Mouse (Mus musculus) C2C12 (cell line): ENCODE measurements around the gene B3glct. TPM values are rescaled to one million over a fixed set of nuclear protein-coding genes. Genes with fewer than 3 reads are reported as not detected.

Experiments used
- H3K27me3 ChIP-seq: one replicate; pipeline ENCODE4 v1.6.1; 2011; ENCODE audit not compliant: control insufficient read depth, insufficient read depth, insufficient read length
- H3K36me3 ChIP-seq: one replicate; pipeline ENCODE4 v1.6.1; 2011; ENCODE audit not compliant: control insufficient read depth, insufficient read depth
- H3K4me3 ChIP-seq: one replicate; pipeline ENCODE4 v1.5.1; 2011; ENCODE audit warnings: mild to moderate bottlenecking, control low read depth; ENCODE audit not compliant: poor library complexity, insufficient read depth, severe bottlenecking
- H3K79me2 ChIP-seq: one replicate; pipeline ENCODE4 v1.6.1; 2011; ENCODE audit not compliant: control insufficient read depth, insufficient read depth
- H3K79me3 ChIP-seq: one replicate; pipeline ENCODE4 v1.6.1; 2011; ENCODE audit warnings: low read depth, control low read depth
- H3ac ChIP-seq: one replicate; pipeline ENCODE3; 2011; ENCODE audit warnings: low read depth; ENCODE audit not compliant: control insufficient read depth, insufficient read length
- CEBPB ChIP-seq: IDR thresholded peaks from one replicate; pipeline ENCODE4 v1.6.1; 2011; ENCODE audit warnings: low read depth, mild to moderate bottlenecking, control low read depth, moderate library complexity
- CTCF ChIP-seq: IDR thresholded peaks from one replicate; pipeline ENCODE4 v1.5.1; 2011; ENCODE audit not compliant: control insufficient read depth, insufficient read depth, insufficient read length
- FOSL1 ChIP-seq: IDR thresholded peaks from one replicate; pipeline ENCODE4 v1.8.0; 2011; ENCODE audit warnings: mild to moderate bottlenecking, low read length; ENCODE audit not compliant: poor library complexity, insufficient read depth, severe bottlenecking
- MAX ChIP-seq: IDR thresholded peaks from one replicate; pipeline ENCODE4 v1.6.1; 2011; ENCODE audit warnings: mild to moderate bottlenecking, control low read depth
- MYOD1 ChIP-seq: IDR thresholded peaks from one replicate; pipeline ENCODE4 v1.6.1; 2011; ENCODE audit warnings: low read depth; ENCODE audit not compliant: control insufficient read depth, insufficient read length
- MYOG ChIP-seq: IDR thresholded peaks from one replicate; pipeline ENCODE4 v1.6.1; 2011; ENCODE audit not compliant: control insufficient read depth, insufficient read length; ENCODE audit errors: extremely low read depth
- USF1 ChIP-seq: IDR thresholded peaks from one replicate; pipeline ENCODE4 v1.6.1; 2011; ENCODE audit warnings: low read depth, mild to moderate bottlenecking, control low read depth, moderate library complexity
- polyA plus RNA-seq: library from polyadenylated mRNA; unstranded; fragments of >200 nt; fragmentation: generic; extraction: Trizol; gene quantifications from one replicate; pipeline ENCODE4 v1.2.1, GENCODE M21; 2012; ENCODE audit warnings: missing spikeins

The B3glct gene
- polyA plus RNA-seq, 1 experiment, result 4.6 TPM

- Histone ChIP-seq H3K79me3 (no peaks in the 10 kb centered on the region), H3K36me3 (no peaks in the 10 kb centered on the region), H3K4me3 (no peak overlapping the region), H3ac (no peak overlapping the region), H3K79me2 (no peaks in the 10 kb centered on the region), H3K27me3 (no peaks in the 10 kb centered on the region)
- no peak for TF ChIP-seq USF1
- no peak for TF ChIP-seq FOSL1
- no peak for TF ChIP-seq CEBPB
- TF ChIP-seq MYOG, result no peak
- TF ChIP-seq MAX, result no peak
- no peak for TF ChIP-seq MYOD1
- no peak for TF ChIP-seq CTCF
These were observed 18.6 kb upstream of the B3glct start for GRCm38 (mm10) chr5:149659414-149659780.

GRCm38 (mm10) chr5:149661428-149661827, 16.6 kb upstream of the B3glct start:
- H3K79me3 ChIP-seq, result no peaks in the 10 kb centered on the region
- TF ChIP-seq MYOD1 (no peak), FOSL1 (no peak), MAX (no peak), CEBPB (no peak), USF1 (no peak), CTCF (no peak), MYOG (no peak)
- no peaks in the 10 kb centered on the region for H3K36me3 ChIP-seq
- H3ac ChIP-seq, result no peak overlapping the region
- no peaks in the 10 kb centered on the region for H3K79me2 ChIP-seq
- no peak overlapping the region for H3K4me3 ChIP-seq
- no peaks in the 10 kb centered on the region for H3K27me3 ChIP-seq

GRCm38 (mm10) chr5:149662980-149663379, 15.1 kb upstream of the B3glct start:
- Histone ChIP-seq H3K27me3 (no peaks in the 10 kb centered on the region), H3K79me2 (no peaks in the 10 kb centered on the region), H3K4me3 (no peak overlapping the region), H3ac (no peak overlapping the region), H3K36me3 (no peaks in the 10 kb centered on the region), H3K79me3 (no peaks in the 10 kb centered on the region)
- no peak for TF ChIP-seq CTCF
- no peak for TF ChIP-seq MAX
- TF ChIP-seq MYOD1, result no peak
- TF ChIP-seq CEBPB, result no peak
- no peak for TF ChIP-seq FOSL1
- TF ChIP-seq USF1, result no peak
- TF ChIP-seq MYOG, result no peak

GRCm38 (mm10) chr5:149663417-149663816, 14.6 kb upstream of the B3glct start:
- Histone ChIP-seq H3ac (no peak overlapping the region), H3K36me3 (no peaks in the 10 kb centered on the region), H3K79me3 (no peaks in the 10 kb centered on the region), H3K27me3 (no peaks in the 10 kb centered on the region), H3K4me3 (no peak overlapping the region), H3K79me2 (no peaks in the 10 kb centered on the region)
- no peak for TF ChIP-seq CEBPB

GRCm38 (mm10) chr5:149677196-149677595, 834 bp upstream of the B3glct start:
- TF ChIP-seq MYOD1 (no peak), CEBPB (no peak), MAX (no peak), CTCF (no peak), USF1 (no peak), MYOG (no peak), FOSL1 (no peak)
- Histone ChIP-seq H3K27me3 (no peaks in the 10 kb centered on the region), H3K79me3 (no peaks in the 10 kb centered on the region), H3K36me3 (no peaks in the 10 kb centered on the region), H3ac (no peak overlapping the region), H3K4me3 (no peak overlapping the region), H3K79me2 (no peaks in the 10 kb centered on the region)

- TF ChIP-seq CTCF (no peak), MYOG (no peak), CEBPB (no peak), USF1 (no peak), MAX (no peak), FOSL1 (no peak), MYOD1 (no peak)
- Histone ChIP-seq H3ac (peak overlapping the region; percentile 81), H3K79me2 (no peaks in the 10 kb centered on the region), H3K4me3 (peak overlapping the region; percentile 41), H3K36me3 (no peaks in the 10 kb centered on the region), H3K27me3 (no peaks in the 10 kb centered on the region), H3K79me3 (no peaks in the 10 kb centered on the region)
These were observed 939 bp downstream of the B3glct start for GRCm38 (mm10) chr5:149678990-149679348.

- Histone ChIP-seq H3ac (no peak overlapping the region), H3K79me2 (no peaks in the 10 kb centered on the region), H3K4me3 (peak overlapping the region; percentile 41), H3K36me3 (no peaks in the 10 kb centered on the region), H3K27me3 (no peaks in the 10 kb centered on the region), H3K79me3 (no peaks in the 10 kb centered on the region)
- TF ChIP-seq MYOD1, result no peak
- no peak for TF ChIP-seq USF1
These were observed 1.3 kb downstream of the B3glct start for GRCm38 (mm10) chr5:149679362-149679761.
